Mouse (Mus musculus) heart, embryonic 11.5 days (tissue): Measurements from ENCODE around the gene Cd3d. TPM values are rescaled to one million over a fixed set of nuclear protein-coding genes. Genes with fewer than 3 reads are reported as not detected.

Experiments
- ATAC-seq: fragments of 200-750 bp; cut with Nextera tagmentation; replicated peaks from 2 replicates; pipeline ENCODE4 v1.8.0; 2017; ENCODE audit warnings: moderate library complexity; ENCODE audit not compliant: insufficient number of reproducible peaks, low FRiP score, low TSS enrichment
- H3K27ac ChIP-seq: fragments of 300-500 bp; sonication (generic); 2 replicates; pipeline ENCODE4 v1.5.1; 2014; ENCODE audit warnings: mild to moderate bottlenecking, low read depth, low read length
- H3K27me3 ChIP-seq: fragments of 300-500 bp; sonication (generic); 2 replicates; pipeline ENCODE4 v1.6.1; 2014; ENCODE audit warnings: mild to moderate bottlenecking, low read length, mixed read lengths; ENCODE audit not compliant: control insufficient read depth, insufficient read depth
- H3K36me3 ChIP-seq: fragments of 300-500 bp; sonication (generic); 2 replicates; pipeline ENCODE4 v1.6.1; 2014; ENCODE audit warnings: mild to moderate bottlenecking, low read length, moderate library complexity, mixed read lengths; ENCODE audit not compliant: control insufficient read depth, insufficient read depth
- H3K4me1 ChIP-seq: fragments of 300-500 bp; sonication (generic); 2 replicates; pipeline ENCODE4 v1.6.1; 2014; ENCODE audit warnings: low read length; ENCODE audit not compliant: control insufficient read depth, insufficient read depth
- H3K4me2 ChIP-seq: fragments of 300-500 bp; sonication (generic); 2 replicates; pipeline ENCODE4 v1.6.1; 2014; ENCODE audit warnings: mild to moderate bottlenecking, moderate library complexity
- H3K4me3 ChIP-seq: fragments of 300-500 bp; sonication (generic); 2 replicates; pipeline ENCODE4 v1.5.1; 2014; ENCODE audit warnings: low read depth, low read length
- H3K9ac ChIP-seq: fragments of 300-500 bp; sonication (generic); 2 replicates; pipeline ENCODE4 v1.6.1; 2014; ENCODE audit warnings: mild to moderate bottlenecking, low read depth, low read length, moderate library complexity
- H3K9me3 ChIP-seq: fragments of 300-500 bp; sonication (generic); replicated peaks from 2 replicates; pipeline ENCODE4 v1.6.1; 2016; ENCODE audit warnings: low read length; ENCODE audit not compliant: control insufficient read depth
- WGBS: fragments of 180-500 bp; shearing (Covaris S2); extraction: QIAGEN DNeasy Blood & Tissue Kit; methylation state at CpG from one replicate; pipeline ENCODE4 v1.1.7; 2014; ENCODE audit not compliant: insufficient replicate concordance; 5-methylcytosine and 5-hydroxymethylcytosine counted together
- polyA plus RNA-seq: library from polyadenylated mRNA; unstranded; fragments of >200 nt; fragmentation: Nextera tagmentation; extraction: Ambion mirVana; gene quantifications from 2 replicates; pipeline ENCODE4 v1.2.1, GENCODE M21; 2014

Gene Cd3d
- polyA plus RNA-seq, 1 experiment from 2014 or later: not detected

DNA sequence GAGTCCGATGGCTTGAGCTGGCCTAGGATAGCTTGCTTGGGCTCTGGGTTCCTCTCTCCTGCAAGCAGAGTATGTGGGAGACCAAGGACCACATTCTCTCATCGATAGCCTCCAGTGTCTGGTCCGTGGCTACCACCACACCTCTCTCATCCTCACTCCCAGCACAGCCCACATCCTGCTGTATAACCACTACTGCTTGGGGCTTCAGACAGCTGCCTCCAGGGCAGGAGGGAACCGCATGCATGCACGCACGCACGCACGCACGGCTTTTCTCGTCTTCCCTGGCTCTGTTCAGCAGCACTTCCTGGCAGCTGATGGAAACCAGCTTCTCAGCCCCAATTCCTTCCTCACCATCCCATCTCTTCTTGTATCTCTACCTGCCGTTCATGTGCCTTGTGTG is 16.6 kb downstream of the Cd3d start:
- no peak overlapping the region for H3K27ac ChIP-seq
- H3K36me3 ChIP-seq: no peaks in the 10 kb centered on the region
- no peaks in the 10 kb centered on the region for H3K9me3 ChIP-seq
- H3K27me3 ChIP-seq: 0 out of 2 replicates have a peak, but pooled peaks cover 2% of the 10 kb centered on the region
- H3K4me3 ChIP-seq: no peak overlapping the region
- H3K9ac ChIP-seq: no peak overlapping the region
- ATAC-seq: no peak
- no peak overlapping the region for H3K4me2 ChIP-seq
- 72% methylated on average over 11 of the region's 11 CpGs for whole genome bisulfite sequencing
- 0 out of 2 replicates have a peak, but pooled peaks cover 2% of the 10 kb centered on the region for H3K4me1 ChIP-seq

DNA sequence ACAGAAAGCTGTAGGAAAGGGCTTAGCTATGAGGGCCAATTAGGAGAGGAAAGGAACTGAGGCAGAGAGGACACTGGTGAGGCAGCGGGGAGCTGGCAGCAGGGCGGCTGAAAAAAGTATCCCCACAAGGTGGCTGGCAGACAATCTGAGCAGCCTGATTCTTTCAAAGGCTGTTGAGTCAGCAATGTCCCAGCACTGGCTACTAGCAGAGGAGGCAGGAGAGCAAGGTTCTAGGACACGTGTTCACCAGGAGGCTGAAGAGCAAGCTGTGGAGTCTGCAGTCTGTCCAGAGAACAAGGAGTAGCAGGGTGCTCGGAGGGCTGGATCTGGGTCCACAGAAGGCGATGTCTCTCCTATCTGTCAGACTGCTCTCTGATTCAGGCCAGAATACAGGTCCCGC is 17.6 kb downstream of the Cd3d start:
- Histone ChIP-seq H3K27ac (no peak overlapping the region), H3K27me3 (0 out of 2 replicates have a peak, but pooled peaks cover 2% of the 10 kb centered on the region), H3K36me3 (no peaks in the 10 kb centered on the region), H3K4me3 (no peak overlapping the region), H3K9ac (no peak overlapping the region), H3K4me2 (no peak overlapping the region), H3K4me1 (0 out of 2 replicates have a peak, but pooled peaks cover 2% of the 10 kb centered on the region), H3K9me3 (no peaks in the 10 kb centered on the region)
- no peak for ATAC-seq
- WGBS: 50% methylated on average over 6 of the region's 6 CpGs

DNA sequence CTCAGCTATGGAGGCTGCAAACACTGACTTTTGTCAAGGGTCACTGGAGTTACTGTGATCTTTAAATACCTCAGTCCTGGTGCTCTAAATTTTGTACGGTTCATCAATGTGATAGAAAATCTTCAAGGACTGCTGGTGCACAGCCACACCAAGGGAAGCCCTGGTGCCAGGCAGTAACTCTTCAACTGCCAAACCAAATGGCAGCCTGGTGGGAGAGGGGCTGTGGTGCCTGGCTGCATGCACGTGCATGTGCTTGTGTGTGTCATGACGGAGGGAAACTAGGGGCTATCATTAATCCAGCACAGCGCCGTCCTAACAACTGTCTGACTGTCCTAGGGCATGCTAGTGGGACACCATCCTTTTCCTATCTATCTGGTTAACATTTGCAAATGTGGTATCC is 18.2 kb downstream of the Cd3d start:
- H3K4me3 ChIP-seq: no peak overlapping the region
- ATAC-seq: no peak
- 77% methylated on average over 5 of the region's 5 CpGs for WGBS

DNA sequence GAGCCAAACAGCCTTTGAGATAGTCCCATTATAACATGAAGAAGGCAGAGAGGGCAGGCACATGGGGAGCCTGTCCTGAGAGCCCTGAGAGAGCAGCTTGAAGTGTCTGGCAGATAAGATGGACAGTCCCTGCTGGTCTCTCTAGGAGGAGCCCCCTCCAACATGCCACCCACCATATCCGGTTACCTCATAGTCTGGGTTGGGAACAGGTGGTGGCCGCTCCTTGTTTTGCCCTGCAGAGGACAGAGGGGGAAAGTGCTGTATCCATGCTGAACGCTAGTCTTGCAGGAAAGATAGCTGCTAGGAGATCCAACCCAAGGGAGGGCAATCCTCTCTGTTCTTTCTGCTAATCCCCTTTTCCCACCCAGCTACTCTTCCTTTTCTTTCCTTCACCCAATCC is 18.7 kb downstream of the Cd3d start:
- Histone ChIP-seq H3K9ac (no peak overlapping the region), H3K9me3 (no peaks in the 10 kb centered on the region), H3K27me3 (0 out of 2 replicates have a peak, but pooled peaks cover 2% of the 10 kb centered on the region), H3K4me3 (no peak overlapping the region), H3K4me2 (no peak overlapping the region), H3K36me3 (no peaks in the 10 kb centered on the region), H3K27ac (no peak overlapping the region), H3K4me1 (0 out of 2 replicates have a peak, but pooled peaks cover 2% of the 10 kb centered on the region)
- no peak; the same call in 1 of the 2 replicates for ATAC-seq
- 51% methylated on average over 3 of the region's 3 CpGs for WGBS

More for the DNA sequence above, 18.2 kb downstream of the Cd3d start:
- no peak overlapping the region for H3K27ac ChIP-seq
- H3K36me3 ChIP-seq: no peaks in the 10 kb centered on the region
- 0 out of 2 replicates have a peak, but pooled peaks cover 2% of the 10 kb centered on the region for H3K4me1 ChIP-seq
- H3K9ac ChIP-seq: no peak overlapping the region
- no peak overlapping the region for H3K4me2 ChIP-seq
- H3K9me3 ChIP-seq: no peaks in the 10 kb centered on the region
- H3K27me3 ChIP-seq: 0 out of 2 replicates have a peak, but pooled peaks cover 2% of the 10 kb centered on the region

DNA sequence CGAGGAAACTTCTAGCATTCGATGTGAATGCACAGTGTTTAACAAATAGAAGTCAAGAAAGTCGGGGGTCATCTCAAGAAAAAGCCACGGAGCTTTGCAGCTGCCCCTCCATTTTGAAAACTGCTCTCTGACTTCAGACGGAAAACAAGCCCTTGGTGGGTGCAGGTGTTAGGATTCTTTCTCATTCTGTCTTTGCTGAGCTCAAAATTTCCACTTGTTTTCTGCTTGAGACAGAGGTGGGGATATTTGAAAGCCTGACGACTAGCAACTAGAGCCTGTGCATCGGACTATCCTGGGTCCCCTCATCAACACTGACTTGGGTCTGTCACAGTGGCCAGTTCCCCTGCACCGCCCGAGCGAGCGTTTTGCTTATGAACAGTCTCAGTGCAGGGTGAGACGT is 25.8 kb downstream of the Cd3d start:
- no peak for ATAC-seq
- no peak overlapping the region for H3K4me2 ChIP-seq
- H3K9me3 ChIP-seq: no peaks in the 10 kb centered on the region
- no peak overlapping the region for H3K27ac ChIP-seq
- no peak overlapping the region for H3K9ac ChIP-seq
- H3K36me3 ChIP-seq: no peaks in the 10 kb centered on the region
- H3K4me3 ChIP-seq: no peak overlapping the region
- H3K27me3 ChIP-seq: 0 out of 2 replicates have a peak, but pooled peaks cover 2% of the 10 kb centered on the region
- 71% methylated on average over 12 of the region's 12 CpGs for WGBS
- H3K4me1 ChIP-seq: no peaks in the 10 kb centered on the region

DNA sequence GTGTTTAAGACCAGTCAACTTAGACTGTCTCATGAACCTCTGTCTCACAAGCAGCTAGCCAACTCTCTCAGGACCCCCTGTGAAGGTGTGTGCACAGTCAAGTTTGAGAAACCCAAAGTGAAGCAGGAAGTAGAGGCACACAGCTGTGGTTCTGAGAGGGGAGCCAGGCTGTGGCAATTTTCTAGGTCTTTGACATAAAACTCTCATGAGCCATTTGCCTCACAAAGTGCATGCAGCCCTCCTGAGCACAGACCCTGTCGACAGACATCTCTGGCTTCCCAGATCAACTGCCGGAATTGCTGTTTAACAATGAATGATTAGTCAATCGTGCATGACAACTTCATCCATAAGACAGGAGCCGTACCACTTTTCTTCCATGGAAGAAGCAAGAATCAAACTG is 26.8 kb downstream of the Cd3d start:
- no peaks in the 10 kb centered on the region for H3K4me1 ChIP-seq
- no peaks in the 10 kb centered on the region for H3K9me3 ChIP-seq
- no peak overlapping the region for H3K4me3 ChIP-seq
- H3K36me3 ChIP-seq: no peaks in the 10 kb centered on the region
- 0 out of 2 replicates have a peak, but pooled peaks cover 2% of the 10 kb centered on the region for H3K27me3 ChIP-seq
- no peak overlapping the region for H3K27ac ChIP-seq
- whole genome bisulfite sequencing: 79% methylated on average over 4 of the region's 4 CpGs
- no peak overlapping the region for H3K9ac ChIP-seq
- no peak for ATAC-seq
- H3K4me2 ChIP-seq: no peak overlapping the region

DNA sequence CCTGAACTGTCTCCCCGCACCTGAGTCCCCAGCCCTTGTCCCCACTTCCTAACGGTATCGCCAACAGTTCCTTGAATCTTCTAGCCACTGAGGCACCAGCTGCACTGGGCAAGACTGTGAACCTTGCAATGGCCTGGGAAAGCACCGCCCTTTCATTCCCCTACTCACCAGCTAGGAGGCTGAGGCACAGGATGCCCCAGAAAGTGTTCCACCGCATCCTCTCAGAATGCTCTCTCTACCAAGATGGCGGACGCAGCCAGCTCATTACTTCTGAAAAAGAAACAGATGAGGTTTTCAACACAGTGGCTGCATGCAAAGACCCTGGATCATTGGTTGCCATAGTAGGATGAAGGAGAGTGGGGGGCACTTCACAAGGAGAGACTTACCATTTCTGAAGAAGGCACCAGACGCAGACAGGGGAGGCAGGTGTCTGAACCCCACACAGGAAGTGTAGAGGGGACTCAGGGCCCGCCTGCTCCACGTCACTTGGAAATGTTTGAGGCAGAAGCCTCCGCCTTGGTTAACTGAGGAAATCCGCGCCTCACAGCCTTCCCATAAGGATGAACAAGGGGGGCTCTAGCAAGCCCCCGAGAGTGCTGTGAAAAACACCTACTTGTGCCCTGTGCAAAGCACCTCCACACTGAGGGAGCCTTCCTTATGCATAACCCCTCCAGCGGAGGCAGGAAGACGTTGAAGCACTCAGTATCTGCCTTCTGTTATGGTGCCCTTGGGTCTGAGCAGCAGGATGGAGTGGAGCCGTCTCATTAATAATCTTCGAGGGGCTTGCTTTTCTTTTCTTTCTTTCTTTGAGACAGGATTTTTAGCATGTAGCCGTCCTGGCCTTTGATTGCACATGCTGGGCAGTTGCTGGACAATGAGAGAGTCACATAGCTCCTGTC is 27.8 kb downstream of the Cd3d start, which contains the start of gene Cd3e:
Cd3e (minus strand) TSS at position 448 of the 899 bp plus-strand sequence.
- H3K9me3 ChIP-seq: no peaks in the 10 kb centered on the region
- no peak for ATAC-seq
- no peaks in the 10 kb centered on the region for H3K4me1 ChIP-seq
- H3K9ac ChIP-seq: no peak within 1 kb of the TSS
- no peaks in the 10 kb centered on the region for H3K36me3 ChIP-seq
- H3K27me3 ChIP-seq: 0 out of 2 replicates have a peak, but pooled peaks cover 2% of the 10 kb centered on the region
- 84% methylated on average over 19 of the region's 19 CpGs for WGBS
- no peak within 1 kb of the TSS for H3K27ac ChIP-seq
- H3K4me2 ChIP-seq: no peak within 1 kb of the TSS
- no peak within 1 kb of the TSS for H3K4me3 ChIP-seq

DNA sequence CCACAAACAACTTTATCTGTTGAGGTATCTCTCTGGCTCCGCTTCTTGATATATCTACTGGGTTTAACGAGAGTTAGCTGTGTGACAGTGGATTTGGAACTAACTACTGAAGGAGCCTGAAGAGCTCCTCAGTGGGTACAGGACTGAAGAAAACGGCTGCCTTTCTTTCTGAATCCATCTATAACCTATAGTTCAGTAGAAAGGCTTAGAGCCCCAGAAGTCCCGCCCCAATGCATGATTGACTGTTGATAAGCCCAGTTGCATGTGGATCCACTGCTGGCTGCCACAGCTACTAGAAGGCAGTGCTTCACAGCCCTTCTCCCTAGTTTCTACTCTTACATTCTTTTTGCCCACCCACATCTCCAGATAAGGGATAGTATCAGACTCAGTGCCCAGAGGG is 28.9 kb downstream of the Cd3d start:
- 0 out of 2 replicates have a peak, but pooled peaks cover 2% of the 10 kb centered on the region for H3K27me3 ChIP-seq
- ATAC-seq: no peak
- H3K9me3 ChIP-seq: no peaks in the 10 kb centered on the region
- no peak overlapping the region for H3K4me3 ChIP-seq
- H3K9ac ChIP-seq: no peak overlapping the region
- no peaks in the 10 kb centered on the region for H3K4me1 ChIP-seq
- no peaks in the 10 kb centered on the region for H3K36me3 ChIP-seq
- 60% methylated on average over 4 of the region's 4 CpGs for WGBS
- H3K4me2 ChIP-seq: no peak overlapping the region
- no peak overlapping the region for H3K27ac ChIP-seq
